Mouse (Mus musculus): ENCODE results near the gene Ubap2. TPM values are rescaled to one million over a fixed set of nuclear protein-coding genes. Genes with fewer than 3 reads are reported as not detected.

Ubap2 gene
- 201 and 203 TPM in 2 replicates for polyA plus RNA-seq (2012; rRNA removed)

GRCm38 (mm10) chr4:41274980-41275850 lies at the start of gene Ubap2:
Gene Ubap2 (minus strand): TSS chr4:41275144.
- Histone ChIP-seq H3K4me3 (ENCODE audit: control insufficient read depth, low read depth, low read length) (peak within 1 kb of the TSS; percentile 97), H3K36me3 (ENCODE audit: control insufficient read depth, insufficient read depth, low read length) (no peaks in the 10 kb centered on the region), H3K27ac (ENCODE audit: control insufficient read depth, insufficient read depth, low read depth, low read length) (peak within 1 kb of the TSS; percentile 98), H3K4me1 (ENCODE audit: control insufficient read depth, insufficient read depth, low read length) (no peaks in the 10 kb centered on the region; the same call in 1 of the 2 replicates), H3K27me3 (ENCODE audit: control insufficient read depth, insufficient read depth, low read length) (no peaks in the 10 kb centered on the region)
- TF ChIP-seq CTCF (IDR thresholded peaks at IDR 0.05; ENCODE audit: control insufficient read depth, insufficient read depth, insufficient replicate concordance, low read depth, low read length) (peak; percentile 13; the same call in 1 of the 2 replicates), POLR2A (IDR thresholded peaks at IDR 0.05; ENCODE audit: control insufficient read depth, low read depth, low read length) (peak; percentile 83)

- Histone ChIP-seq H3K36me3 (ENCODE audit: control insufficient read depth, insufficient read depth, low read length) (peaks cover 2% of the 10 kb centered on the region; the same call in 1 of the 2 replicates), H3K4me1 (ENCODE audit: control insufficient read depth, insufficient read depth, low read length) (no peaks in the 10 kb centered on the region), H3K4me3 (ENCODE audit: control insufficient read depth, low read depth, low read length) (no peak overlapping the region), H3K27me3 (ENCODE audit: control insufficient read depth, insufficient read depth, low read length) (no peaks in the 10 kb centered on the region), H3K27ac (ENCODE audit: control insufficient read depth, insufficient read depth, low read depth, low read length) (no peak overlapping the region)
- no peak for TF ChIP-seq POLR2A (IDR thresholded peaks at IDR 0.05; ENCODE audit: control insufficient read depth, low read depth, low read length)
- TF ChIP-seq CTCF (IDR thresholded peaks at IDR 0.05; ENCODE audit: control insufficient read depth, insufficient read depth, insufficient replicate concordance, low read depth, low read length) = no peak
Measured at GRCm38 (mm10) chr4:41320971-41321370, 46.0 kb upstream of the Ubap2 start.

- Histone ChIP-seq H3K4me1 (ENCODE audit: control insufficient read depth, insufficient read depth, low read length) (peaks cover 4% of the 10 kb centered on the region), H3K27me3 (ENCODE audit: control insufficient read depth, insufficient read depth, low read length) (no peaks in the 10 kb centered on the region), H3K27ac (ENCODE audit: control insufficient read depth, insufficient read depth, low read depth, low read length) (no peak overlapping the region), H3K4me3 (ENCODE audit: control insufficient read depth, low read depth, low read length) (peak overlapping the region; percentile 66), H3K36me3 (ENCODE audit: control insufficient read depth, insufficient read depth, low read length) (peaks cover 2% of the 10 kb centered on the region; the same call in 1 of the 2 replicates)
- TF ChIP-seq POLR2A (IDR thresholded peaks at IDR 0.05; ENCODE audit: control insufficient read depth, low read depth, low read length) (no peak), CTCF (IDR thresholded peaks at IDR 0.05; ENCODE audit: control insufficient read depth, insufficient read depth, insufficient replicate concordance, low read depth, low read length) (no peak)
Measured at GRCm38 (mm10) chr4:41318267-41318666, 43.3 kb upstream of the Ubap2 start.

- H3K27me3 ChIP-seq (ENCODE audit: control insufficient read depth, insufficient read depth, low read length) = no peaks in the 10 kb centered on the region
- TF ChIP-seq CTCF (IDR thresholded peaks at IDR 0.05; ENCODE audit: control insufficient read depth, insufficient read depth, insufficient replicate concordance, low read depth, low read length) (no peak), POLR2A (IDR thresholded peaks at IDR 0.05; ENCODE audit: control insufficient read depth, low read depth, low read length) (no peak)
- H3K27ac ChIP-seq (ENCODE audit: control insufficient read depth, insufficient read depth, low read depth, low read length) = peak overlapping the region; percentile 78
- peaks cover 8% of the 10 kb centered on the region for H3K4me1 ChIP-seq (ENCODE audit: control insufficient read depth, insufficient read depth, low read length)
- peaks cover 3% of the 10 kb centered on the region; the same call in 1 of the 2 replicates for H3K36me3 ChIP-seq (ENCODE audit: control insufficient read depth, insufficient read depth, low read length)
- H3K4me3 ChIP-seq (ENCODE audit: control insufficient read depth, low read depth, low read length) = peak overlapping the region; percentile 87
Measured at GRCm38 (mm10) chr4:41315173-41315572, 40.2 kb upstream of the Ubap2 start.

GRCm38 (mm10) chr4:41314141-41315129 lies 39.5 kb upstream of the Ubap2 start, which contains the start of gene Dcaf12:
Gene Dcaf12 (minus strand): TSS chr4:41314889.
- Histone ChIP-seq H3K36me3 (ENCODE audit: control insufficient read depth, insufficient read depth, low read length) (peaks cover 3% of the 10 kb centered on the region; the same call in 1 of the 2 replicates), H3K4me3 (ENCODE audit: control insufficient read depth, low read depth, low read length) (peak within 1 kb of the TSS; percentile 87)

GRCm38 (mm10) chr4:41313722-41314121 lies 38.8 kb upstream of the Ubap2 start:
- Histone ChIP-seq H3K36me3 (ENCODE audit: control insufficient read depth, insufficient read depth, low read length) (peaks cover 3% of the 10 kb centered on the region; the same call in 1 of the 2 replicates), H3K4me3 (ENCODE audit: control insufficient read depth, low read depth, low read length) (peak overlapping the region; percentile 87), H3K27ac (ENCODE audit: control insufficient read depth, insufficient read depth, low read depth, low read length) (peak overlapping the region; percentile 82), H3K4me1 (ENCODE audit: control insufficient read depth, insufficient read depth, low read length) (peaks cover 8% of the 10 kb centered on the region), H3K27me3 (ENCODE audit: control insufficient read depth, insufficient read depth, low read length) (no peaks in the 10 kb centered on the region)
- TF ChIP-seq POLR2A (IDR thresholded peaks at IDR 0.05; ENCODE audit: control insufficient read depth, low read depth, low read length) (no peak), CTCF (IDR thresholded peaks at IDR 0.05; ENCODE audit: control insufficient read depth, insufficient read depth, insufficient replicate concordance, low read depth, low read length) (no peak)

More at GRCm38 (mm10) chr4:41314141-41315129, 39.5 kb upstream of the Ubap2 start, which contains the start of gene Dcaf12:
- peaks cover 8% of the 10 kb centered on the region for H3K4me1 ChIP-seq (ENCODE audit: control insufficient read depth, insufficient read depth, low read length)
- TF ChIP-seq POLR2A (IDR thresholded peaks at IDR 0.05; ENCODE audit: control insufficient read depth, low read depth, low read length) = peak; percentile 88
- TF ChIP-seq CTCF (IDR thresholded peaks at IDR 0.05; ENCODE audit: control insufficient read depth, insufficient read depth, insufficient replicate concordance, low read depth, low read length) = no peak
- no peaks in the 10 kb centered on the region for H3K27me3 ChIP-seq (ENCODE audit: control insufficient read depth, insufficient read depth, low read length)
- peak within 1 kb of the TSS; percentile 82 for H3K27ac ChIP-seq (ENCODE audit: control insufficient read depth, insufficient read depth, low read depth, low read length)

Data from testis, adult 2 months (tissue).